Mouse (Mus musculus): ENCODE measurements at regions not wholly inside any gene's neighbourhood (a gene's known extent, or its start where the extent isn't known, plus 50 kb on each side); places are given as distances from the start of the nearest gene placed in this dataset.

DNA sequence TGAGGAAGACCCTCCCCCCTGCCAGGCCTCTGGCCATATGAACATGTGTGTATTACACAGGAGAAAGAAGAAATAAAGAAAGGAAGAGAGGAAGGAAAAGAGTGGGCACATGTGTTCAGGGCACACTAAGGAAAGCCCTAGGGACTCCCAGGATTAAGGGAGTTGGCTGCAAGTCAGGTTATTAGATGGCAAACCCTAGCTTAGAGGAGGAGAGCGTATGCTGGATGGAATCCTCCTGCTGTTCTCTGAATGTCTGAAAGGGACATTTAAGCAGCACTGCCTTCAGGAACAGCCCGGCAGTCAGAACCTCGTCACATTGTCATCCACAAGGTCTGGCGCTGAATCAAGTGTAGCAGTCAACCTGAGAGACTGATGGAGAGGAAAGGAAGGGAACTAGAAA lies 98.1 kb upstream of the Ppp1r26 start:
- Histone ChIP-seq H3K4me3 (ENCODE audit: insufficient read depth, poor library complexity, severe bottlenecking) (no peak overlapping the region), H3K36me3 (ENCODE audit: control insufficient read depth, insufficient read depth) (no peaks in the 10 kb centered on the region), H3K79me3 (ENCODE audit: low read depth) (no peaks in the 10 kb centered on the region), H3K27me3 (ENCODE audit: control insufficient read depth, insufficient read depth, insufficient read length) (peaks cover 40% of the 10 kb centered on the region), H3ac (ENCODE audit: control insufficient read depth, insufficient read length, low read depth) (no peak overlapping the region), H3K79me2 (ENCODE audit: control insufficient read depth, insufficient read depth) (no peaks in the 10 kb centered on the region)
- TF ChIP-seq MYOG (IDR thresholded peaks at IDR 0.05; ENCODE audit: control insufficient read depth, extremely low read depth, insufficient read length): no peak
- TF ChIP-seq MYOD1 (IDR thresholded peaks at IDR 0.05; ENCODE audit: control insufficient read depth, insufficient read length, low read depth): no peak
- TF ChIP-seq MAX (IDR thresholded peaks at IDR 0.05): no peak

DNA sequence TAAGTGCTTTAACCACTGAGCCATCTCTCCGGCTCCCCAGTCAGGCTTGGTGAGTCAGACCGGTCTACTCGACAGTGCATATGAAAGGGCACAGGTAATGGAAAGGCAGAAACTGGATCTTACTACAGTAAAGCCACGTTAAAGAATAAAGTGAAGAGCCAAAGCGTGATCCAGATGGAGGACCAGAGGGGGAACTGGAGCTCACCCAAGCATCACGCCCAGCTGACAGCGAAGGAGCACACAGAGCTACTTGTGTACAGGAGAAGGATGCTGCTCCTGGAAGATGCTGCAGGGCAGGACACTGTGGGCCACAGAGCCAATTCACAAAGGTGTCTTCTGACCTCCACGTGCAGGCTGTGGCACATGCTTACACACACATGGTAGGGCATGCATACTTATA lies 96.7 kb upstream of the Ppp1r26 start:
- H3K36me3 ChIP-seq (ENCODE audit: control insufficient read depth, insufficient read depth): no peaks in the 10 kb centered on the region
- H3K27me3 ChIP-seq (ENCODE audit: control insufficient read depth, insufficient read depth, insufficient read length): peaks cover 29% of the 10 kb centered on the region
- no peaks in the 10 kb centered on the region for H3K79me3 ChIP-seq (ENCODE audit: low read depth)
- H3ac ChIP-seq (ENCODE audit: control insufficient read depth, insufficient read length, low read depth): no peak overlapping the region
- no peak overlapping the region for H3K4me3 ChIP-seq (ENCODE audit: insufficient read depth, poor library complexity, severe bottlenecking)
- TF ChIP-seq CTCF (IDR thresholded peaks at IDR 0.05; ENCODE audit: control insufficient read depth, insufficient read depth, insufficient read length) (no peak), USF1 (IDR thresholded peaks at IDR 0.05; ENCODE audit: low read depth) (no peak), MAX (IDR thresholded peaks at IDR 0.05) (no peak)
- H3K79me2 ChIP-seq (ENCODE audit: control insufficient read depth, insufficient read depth): no peaks in the 10 kb centered on the region

DNA sequence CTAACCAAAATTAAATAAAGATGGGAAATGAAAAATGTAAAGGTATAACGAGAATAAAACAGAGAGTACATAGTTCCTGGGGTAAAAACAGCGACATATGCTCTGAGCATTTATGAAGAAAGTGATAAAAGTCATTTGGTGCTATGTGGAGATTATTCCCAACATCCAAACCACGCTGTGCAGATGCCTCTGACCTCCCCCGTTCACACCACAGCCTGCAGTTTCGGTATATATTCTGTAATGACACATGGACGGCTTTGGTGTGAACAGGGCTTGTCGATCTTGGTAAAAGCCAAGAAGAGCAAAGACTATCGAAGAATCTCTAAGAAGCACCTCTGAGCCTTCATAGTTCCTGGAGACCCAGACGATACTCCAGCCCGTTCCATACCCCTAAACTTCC lies 95.2 kb upstream of the Ppp1r26 start:
- Histone ChIP-seq H3ac (ENCODE audit: control insufficient read depth, insufficient read length, low read depth) (no peak overlapping the region), H3K36me3 (ENCODE audit: control insufficient read depth, insufficient read depth) (no peaks in the 10 kb centered on the region), H3K79me2 (ENCODE audit: control insufficient read depth, insufficient read depth) (no peaks in the 10 kb centered on the region), H3K4me3 (ENCODE audit: insufficient read depth, poor library complexity, severe bottlenecking) (no peak overlapping the region), H3K79me3 (ENCODE audit: low read depth) (no peaks in the 10 kb centered on the region), H3K27me3 (ENCODE audit: control insufficient read depth, insufficient read depth, insufficient read length) (peaks cover 18% of the 10 kb centered on the region)
- TF ChIP-seq MAX (IDR thresholded peaks at IDR 0.05) (no peak), FOSL1 (IDR thresholded peaks at IDR 0.05; ENCODE audit: insufficient read depth, low read length, poor library complexity, severe bottlenecking) (no peak), CTCF (IDR thresholded peaks at IDR 0.05; ENCODE audit: control insufficient read depth, insufficient read depth, insufficient read length) (no peak), CEBPB (IDR thresholded peaks at IDR 0.05; ENCODE audit: low read depth) (no peak)

DNA sequence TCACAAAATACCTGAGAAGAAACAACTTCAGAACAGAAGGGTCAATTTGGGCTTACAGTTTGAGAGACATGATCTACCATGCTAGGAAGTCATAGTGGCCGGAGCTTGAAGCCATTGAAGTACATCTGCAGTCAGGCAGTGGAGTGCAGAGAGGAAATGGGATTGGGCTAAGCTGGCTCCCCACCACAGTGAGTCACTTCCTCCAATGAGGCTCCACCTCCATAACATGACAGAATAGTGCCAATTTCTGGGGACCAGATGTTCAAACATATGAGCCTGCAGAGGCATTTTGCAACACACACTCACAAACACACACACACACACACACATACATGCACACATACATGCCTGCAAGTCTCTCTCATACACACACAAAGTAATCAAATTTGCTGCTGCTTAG lies 93.7 kb upstream of the Ppp1r26 start:
- Histone ChIP-seq H3ac (ENCODE audit: control insufficient read depth, insufficient read length, low read depth) (no peak overlapping the region), H3K4me3 (ENCODE audit: insufficient read depth, poor library complexity, severe bottlenecking) (no peak overlapping the region), H3K79me2 (ENCODE audit: control insufficient read depth, insufficient read depth) (no peaks in the 10 kb centered on the region), H3K79me3 (ENCODE audit: low read depth) (no peaks in the 10 kb centered on the region), H3K36me3 (ENCODE audit: control insufficient read depth, insufficient read depth) (no peaks in the 10 kb centered on the region), H3K27me3 (ENCODE audit: control insufficient read depth, insufficient read depth, insufficient read length) (peaks cover 5% of the 10 kb centered on the region)
- TF ChIP-seq USF1 (IDR thresholded peaks at IDR 0.05; ENCODE audit: low read depth): no peak
- TF ChIP-seq MYOD1 (IDR thresholded peaks at IDR 0.05; ENCODE audit: control insufficient read depth, insufficient read length, low read depth): no peak
- TF ChIP-seq CTCF (IDR thresholded peaks at IDR 0.05; ENCODE audit: control insufficient read depth, insufficient read depth, insufficient read length): no peak

- TF ChIP-seq MYOD1 (IDR thresholded peaks at IDR 0.05; ENCODE audit: control insufficient read depth, insufficient read length, low read depth): no peak
- TF ChIP-seq MAX (IDR thresholded peaks at IDR 0.05): no peak
- TF ChIP-seq FOSL1 (IDR thresholded peaks at IDR 0.05; ENCODE audit: insufficient read depth, low read length, poor library complexity, severe bottlenecking): no peak
- TF ChIP-seq CEBPB (IDR thresholded peaks at IDR 0.05; ENCODE audit: low read depth): no peak
- no peak for TF ChIP-seq CTCF (IDR thresholded peaks at IDR 0.05; ENCODE audit: control insufficient read depth, insufficient read depth, insufficient read length)
- no peak for TF ChIP-seq USF1 (IDR thresholded peaks at IDR 0.05; ENCODE audit: low read depth)
- TF ChIP-seq MYOG (IDR thresholded peaks at IDR 0.05; ENCODE audit: control insufficient read depth, extremely low read depth, insufficient read length): no peak
- H3K79me2 ChIP-seq (ENCODE audit: control insufficient read depth, insufficient read depth): no peaks in the 10 kb centered on the region
- no peak overlapping the region for H3ac ChIP-seq (ENCODE audit: control insufficient read depth, insufficient read length, low read depth)
- peaks cover 34% of the 10 kb centered on the region for H3K27me3 ChIP-seq (ENCODE audit: control insufficient read depth, insufficient read depth, insufficient read length)
- H3K79me3 ChIP-seq (ENCODE audit: low read depth): no peaks in the 10 kb centered on the region
- H3K36me3 ChIP-seq (ENCODE audit: control insufficient read depth, insufficient read depth): no peaks in the 10 kb centered on the region
- H3K4me3 ChIP-seq (ENCODE audit: insufficient read depth, poor library complexity, severe bottlenecking): no peak overlapping the region
These were observed 84.4 kb upstream of the Ppp1r26 start for GRCm38 (mm10) chr2:28362199-28362598.

- Histone ChIP-seq H3ac (ENCODE audit: control insufficient read depth, insufficient read length, low read depth) (no peak overlapping the region), H3K79me3 (ENCODE audit: low read depth) (no peaks in the 10 kb centered on the region), H3K27me3 (ENCODE audit: control insufficient read depth, insufficient read depth, insufficient read length) (peaks cover 44% of the 10 kb centered on the region), H3K79me2 (ENCODE audit: control insufficient read depth, insufficient read depth) (no peaks in the 10 kb centered on the region), H3K36me3 (ENCODE audit: control insufficient read depth, insufficient read depth) (no peaks in the 10 kb centered on the region), H3K4me3 (ENCODE audit: insufficient read depth, poor library complexity, severe bottlenecking) (no peak overlapping the region)
- TF ChIP-seq USF1 (IDR thresholded peaks at IDR 0.05; ENCODE audit: low read depth) (no peak), CTCF (IDR thresholded peaks at IDR 0.05; ENCODE audit: control insufficient read depth, insufficient read depth, insufficient read length) (no peak), MAX (IDR thresholded peaks at IDR 0.05) (no peak)
These were observed 82.0 kb upstream of the Ppp1r26 start for GRCm38 (mm10) chr2:28364623-28365022.

GRCm38 (mm10) chr2:28365756-28366155 lies 80.8 kb upstream of the Ppp1r26 start:
- Histone ChIP-seq H3K79me3 (ENCODE audit: low read depth) (no peaks in the 10 kb centered on the region), H3ac (ENCODE audit: control insufficient read depth, insufficient read length, low read depth) (no peak overlapping the region), H3K4me3 (ENCODE audit: insufficient read depth, poor library complexity, severe bottlenecking) (no peak overlapping the region), H3K36me3 (ENCODE audit: control insufficient read depth, insufficient read depth) (no peaks in the 10 kb centered on the region), H3K27me3 (ENCODE audit: control insufficient read depth, insufficient read depth, insufficient read length) (peaks cover 51% of the 10 kb centered on the region), H3K79me2 (ENCODE audit: control insufficient read depth, insufficient read depth) (no peaks in the 10 kb centered on the region)
- TF ChIP-seq MAX (IDR thresholded peaks at IDR 0.05): no peak
- no peak for TF ChIP-seq FOSL1 (IDR thresholded peaks at IDR 0.05; ENCODE audit: insufficient read depth, low read length, poor library complexity, severe bottlenecking)
- TF ChIP-seq CEBPB (IDR thresholded peaks at IDR 0.05; ENCODE audit: low read depth): no peak
- TF ChIP-seq CTCF (IDR thresholded peaks at IDR 0.05; ENCODE audit: control insufficient read depth, insufficient read depth, insufficient read length): no peak
- TF ChIP-seq MYOG (IDR thresholded peaks at IDR 0.05; ENCODE audit: control insufficient read depth, extremely low read depth, insufficient read length): no peak
- no peak for TF ChIP-seq MYOD1 (IDR thresholded peaks at IDR 0.05; ENCODE audit: control insufficient read depth, insufficient read length, low read depth)
- TF ChIP-seq USF1 (IDR thresholded peaks at IDR 0.05; ENCODE audit: low read depth): no peak
